ENCODE assay signal across 8 mouse cellular contexts in the genomic region with DNA sequence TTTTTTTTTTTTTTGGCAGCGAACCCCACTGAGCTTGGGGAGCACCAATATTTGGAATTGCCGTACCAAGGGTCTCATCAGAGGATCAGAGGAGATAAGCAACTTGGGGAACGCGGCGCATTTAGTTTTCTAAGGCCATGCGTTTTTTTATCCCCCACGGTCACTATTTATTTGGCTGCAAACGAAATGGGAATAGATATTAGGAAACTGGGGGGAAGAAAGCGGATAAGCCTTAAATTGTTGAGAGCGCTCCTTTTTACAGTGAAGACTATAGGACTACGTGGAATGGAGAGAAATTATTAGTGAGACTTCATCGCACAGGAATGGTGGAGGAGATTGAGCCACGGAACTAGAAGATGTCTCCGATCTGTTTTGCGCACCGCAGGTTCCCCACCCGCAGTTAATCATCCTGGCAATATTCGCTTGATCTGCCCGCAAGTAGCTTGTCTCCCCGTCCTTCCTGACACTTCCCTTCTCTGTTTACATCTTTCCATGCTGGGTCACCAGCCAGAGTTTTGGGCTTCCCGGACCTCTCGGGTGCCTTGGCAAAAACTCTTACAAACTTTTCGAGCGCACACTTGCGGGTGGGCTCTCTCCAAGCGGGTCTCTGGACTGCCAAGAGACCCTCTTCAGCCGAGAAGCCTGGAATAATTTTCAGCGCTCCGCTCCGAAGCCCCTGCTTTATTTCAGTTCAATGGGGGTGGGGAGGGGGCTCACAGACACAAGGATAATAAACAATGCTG.
DNase-seq lines count a peak whose midpoint lies in the region; ATAC-seq lines count a peak whose summit lies in the region.

No protein-coding gene starts in this region.

- H3K9ac ChIP-seq in hindbrain, embryonic 14.5 days, result peak overlapping the region; percentile 57
- peak overlapping the region; percentile 9; the same call in 1 of the 2 replicates for H3K9ac ChIP-seq in liver, embryonic 13.5 days
- H3K9ac ChIP-seq in neural tube, embryonic 12.5 days, result peak overlapping the region; percentile 53

- WGBS in forebrain, embryonic 10.5 days, result under 1% methylated on average over 30 of the region's 30 CpGs
- WGBS in hindbrain, embryonic 14.5 days, result 1% methylated on average over 30 of the region's 30 CpGs
- 2% methylated on average over 30 of the region's 30 CpGs for whole genome bisulfite sequencing in liver, embryonic 13.5 days (ENCODE audit: insufficient replicate concordance)
- 2% methylated on average over 30 of the region's 30 CpGs for WGBS in neural tube, embryonic 12.5 days

- H3K4me1 ChIP-seq in forebrain, embryonic 10.5 days, result peaks cover 63% of the 10 kb centered on the region
- H3K4me1 ChIP-seq in hindbrain, embryonic 14.5 days (replicated peaks; ENCODE audit: control insufficient read depth, insufficient read depth, low read length), result peaks cover 26% of the 10 kb centered on the region
- H3K4me1 ChIP-seq in liver, embryonic 13.5 days (replicated peaks), result 0 out of 2 replicates have a peak, but pooled peaks cover 2% of the 10 kb centered on the region
- H3K4me1 ChIP-seq in neural tube, embryonic 12.5 days, result peaks cover 38% of the 10 kb centered on the region

- H3K4me3 ChIP-seq in forebrain, embryonic 10.5 days, result peak overlapping the region; percentile 46
- H3K4me3 ChIP-seq in hindbrain, embryonic 14.5 days (replicated peaks; ENCODE audit: low read length), result peak overlapping the region; percentile 28
- peak overlapping the region; percentile 21 for H3K4me3 ChIP-seq in liver, embryonic 13.5 days (replicated peaks)
- H3K4me3 ChIP-seq in neural tube, embryonic 12.5 days, result peak overlapping the region; percentile 28; the same call in 1 of the 2 replicates

- peak; percentile 22 for DNase-seq in layer of hippocampus, adult 11-12 months (ENCODE audit: low spot score)
- DNase-seq in layer of hippocampus, adult 9-11 months, result no peak
- DNase-seq in forebrain, embryonic 10.5 days (ENCODE audit: extremely low spot score, low spot score), result peak; percentile 54
- DNase-seq in hindbrain, embryonic 14.5 days (ENCODE audit: low spot score), result peak; percentile 52
- DNase-seq in liver, embryonic 13.5 days, result no peak
- DNase-seq in testis, postnatal 10 days (ENCODE audit: low spot score), result no peak
- DNase-seq in adrenal gland, postnatal 25 days, result no peak

- H3K36me3 ChIP-seq in forebrain, embryonic 10.5 days (replicated peaks), result no peaks in the 10 kb centered on the region
- no peaks in the 10 kb centered on the region for H3K36me3 ChIP-seq in hindbrain, embryonic 14.5 days (replicated peaks; ENCODE audit: control insufficient read depth, insufficient read depth)
- no peaks in the 10 kb centered on the region for H3K36me3 ChIP-seq in liver, embryonic 13.5 days
- no peaks in the 10 kb centered on the region for H3K36me3 ChIP-seq in neural tube, embryonic 12.5 days

- no peaks in the 10 kb centered on the region for H3K9me3 ChIP-seq in forebrain, embryonic 10.5 days
- no peaks in the 10 kb centered on the region for H3K9me3 ChIP-seq in hindbrain, embryonic 14.5 days (ENCODE audit: control insufficient read depth, low read length)
- no peaks in the 10 kb centered on the region for H3K9me3 ChIP-seq in liver, embryonic 13.5 days (replicated peaks)
- H3K9me3 ChIP-seq in neural tube, embryonic 12.5 days, result no peaks in the 10 kb centered on the region

- peak overlapping the region; percentile 44 for H3K27ac ChIP-seq in forebrain, embryonic 10.5 days
- H3K27ac ChIP-seq in hindbrain, embryonic 14.5 days, result peak overlapping the region; percentile 65
- no peak overlapping the region for H3K27ac ChIP-seq in liver, embryonic 13.5 days
- no peak overlapping the region for H3K27ac ChIP-seq in neural tube, embryonic 12.5 days

- H3K27me3 ChIP-seq in forebrain, embryonic 10.5 days (ENCODE audit: poor library complexity, severe bottlenecking), result peaks cover 100% of the 10 kb centered on the region
- peaks cover 24% of the 10 kb centered on the region for H3K27me3 ChIP-seq in hindbrain, embryonic 14.5 days (ENCODE audit: control insufficient read depth, insufficient read depth, low read length)
- peaks cover 62% of the 10 kb centered on the region for H3K27me3 ChIP-seq in liver, embryonic 13.5 days
- H3K27me3 ChIP-seq in neural tube, embryonic 12.5 days (replicated peaks), result peaks cover 29% of the 10 kb centered on the region

- H3K4me2 ChIP-seq in hindbrain, embryonic 14.5 days (replicated peaks), result peak overlapping the region; percentile 69
- H3K4me2 ChIP-seq in liver, embryonic 13.5 days, result peak overlapping the region; percentile 49
- peak overlapping the region; percentile 70 for H3K4me2 ChIP-seq in neural tube, embryonic 12.5 days (replicated peaks)

- ATAC-seq in hindbrain, embryonic 14.5 days (ENCODE audit: low FRiP score), result no peak
- no peak for ATAC-seq in liver, embryonic 13.5 days (ENCODE audit: low read depth)
- no peak for ATAC-seq in neural tube, embryonic 12.5 days (ENCODE audit: low FRiP score, low read depth)

Comparison
In these comparisons a context has a peak if more than half of its experiments do, and no peak if none do; other contexts are left out.
1. DNase-seq: peak in layer of hippocampus, adult 11-12 months (single experiment), forebrain, embryonic 10.5 days (single experiment) and hindbrain, embryonic 14.5 days (single experiment); none in layer of hippocampus, adult 9-11 months (single experiment), liver, embryonic 13.5 days (single experiment), testis, postnatal 10 days (single experiment) and adrenal gland, postnatal 25 days (single experiment).
2. H3K27ac ChIP-seq: peak in forebrain, embryonic 10.5 days (single experiment) and hindbrain, embryonic 14.5 days (single experiment); none in liver, embryonic 13.5 days (single experiment) and neural tube, embryonic 12.5 days (single experiment).
3. Peak in every context shown above with its lines, with median percentiles within 50 percentile points of each other: H3K4me3 ChIP-seq, H3K4me2 ChIP-seq and H3K9ac ChIP-seq.